Mouse (Mus musculus) liver, postnatal 0 days (tissue): ENCODE results near the gene Pde7b. TPM values are rescaled to one million over a fixed set of nuclear protein-coding genes. Genes with fewer than 3 reads are reported as not detected.

Experiments
- ATAC-seq: fragments of 200-750 bp; cut with Nextera tagmentation; 2 replicates; pipeline ENCODE4 v1.8.0; 2017; ENCODE audit warnings: mild to moderate bottlenecking, moderate library complexity
- DNase-seq: peaks from one replicate; pipeline ENCODE4 v3.0.0-alpha.2; 2016
- H3K27ac ChIP-seq: fragments of 300-500 bp; sonication (generic); 2 replicates; pipeline ENCODE4 v1.5.1; 2014; ENCODE audit warnings: antibody characterized with exemption, moderate library complexity, mild to moderate bottlenecking, low read depth
- H3K27me3 ChIP-seq: fragments of 300-500 bp; sonication (generic); 2 replicates; pipeline ENCODE4 v1.6.1; 2014; ENCODE audit warnings: low read length, control low read depth, mixed read lengths; ENCODE audit not compliant: insufficient read depth
- H3K36me3 ChIP-seq: fragments of 300-500 bp; sonication (generic); replicated peaks from 2 replicates; pipeline ENCODE4 v1.6.1; 2014; ENCODE audit warnings: mild to moderate bottlenecking, control low read depth, low read length, moderate library complexity, mixed read lengths; ENCODE audit not compliant: insufficient read depth
- H3K4me1 ChIP-seq: fragments of 300-500 bp; sonication (generic); 2 replicates; pipeline ENCODE4 v1.6.1; 2014; ENCODE audit warnings: antibody characterized with exemption, mild to moderate bottlenecking, control low read depth; ENCODE audit not compliant: insufficient read depth
- H3K4me2 ChIP-seq: fragments of 300-500 bp; sonication (generic); 2 replicates; pipeline ENCODE4 v1.6.1; 2014; ENCODE audit warnings: low read depth, mild to moderate bottlenecking, low read length, moderate library complexity, mixed read lengths
- H3K4me3 ChIP-seq: fragments of 300-500 bp; sonication (generic); 2 replicates; pipeline ENCODE4 v1.5.1; 2014; ENCODE audit warnings: low read depth, low read length
- H3K9ac ChIP-seq: fragments of 300-500 bp; sonication (generic); replicated peaks from 2 replicates; pipeline ENCODE4 v1.6.1; 2014; ENCODE audit warnings: mild to moderate bottlenecking, moderate library complexity
- H3K9me3 ChIP-seq: fragments of 300-500 bp; sonication (generic); 2 replicates; pipeline ENCODE4 v1.6.1; 2016; ENCODE audit warnings: mild to moderate bottlenecking, control low read depth, low read length, mixed read lengths
- CTCF ChIP-seq: sonication (generic); IDR thresholded peaks from 2 replicates; pipeline ENCODE4 v1.5.1; 2016; ENCODE audit warnings: antibody characterized with exemption, low read depth
- EP300 ChIP-seq: IDR thresholded peaks from 2 replicates; pipeline ENCODE4 v1.6.1; 2016; ENCODE audit warnings: antibody characterized with exemption, low read depth, mild to moderate bottlenecking
- WGBS: fragments of 180-500 bp; shearing (Covaris S2); extraction: QIAGEN DNeasy Blood & Tissue Kit; methylation state at CpG from one replicate; pipeline ENCODE4 v1.1.7; 2014; ENCODE audit not compliant: insufficient replicate concordance; 5-methylcytosine and 5-hydroxymethylcytosine counted together
- polyA plus RNA-seq: library from polyadenylated mRNA; unstranded; fragments of >200 nt; fragmentation: Nextera tagmentation; extraction: Ambion mirVana; gene quantifications from 2 replicates; pipeline ENCODE4 v1.2.1, GENCODE M21; 2015

Pde7b gene
- polyA plus RNA-seq, 1 experiment from 2014 or later = 0.66 TPM

GRCm38 (mm10) chr10:20662951-20663350 is 61.9 kb downstream of the Pde7b start:
- H3K4me3 ChIP-seq = no peak overlapping the region
- H3K27ac ChIP-seq = no peak overlapping the region
- H3K4me2 ChIP-seq = no peak overlapping the region
- 39% methylated on average over 7 of the region's 7 CpGs for WGBS
- no peak overlapping the region for H3K9ac ChIP-seq
- ATAC-seq = no peak
- no peaks in the 10 kb centered on the region for H3K9me3 ChIP-seq
- no peak for TF ChIP-seq CTCF
- no peak for TF ChIP-seq EP300
- no peaks in the 10 kb centered on the region for H3K27me3 ChIP-seq
- no peaks in the 10 kb centered on the region for H3K4me1 ChIP-seq
- H3K36me3 ChIP-seq = no peaks in the 10 kb centered on the region
- peak; percentile 28 for DNase-seq

GRCm38 (mm10) chr10:20661684-20662083 is 63.2 kb downstream of the Pde7b start:
- Histone ChIP-seq H3K27me3 (no peaks in the 10 kb centered on the region), H3K4me2 (no peak overlapping the region), H3K36me3 (no peaks in the 10 kb centered on the region), H3K4me1 (no peaks in the 10 kb centered on the region), H3K4me3 (no peak overlapping the region), H3K27ac (no peak overlapping the region), H3K9me3 (no peaks in the 10 kb centered on the region), H3K9ac (no peak overlapping the region)
- ATAC-seq (no peak), DNase-seq (no peak)
- no peak for TF ChIP-seq CTCF
- no peak for TF ChIP-seq EP300
- WGBS = 85% methylated on average over 5 of the region's 5 CpGs

- Histone ChIP-seq H3K27me3 (no peaks in the 10 kb centered on the region), H3K36me3 (no peaks in the 10 kb centered on the region), H3K4me1 (no peaks in the 10 kb centered on the region), H3K4me3 (no peak overlapping the region), H3K27ac (no peak overlapping the region), H3K4me2 (no peak overlapping the region), H3K9ac (no peak overlapping the region), H3K9me3 (no peaks in the 10 kb centered on the region)
- ATAC-seq (no peak), DNase-seq (no peak)
- TF ChIP-seq CTCF = no peak
- TF ChIP-seq EP300 = no peak
- WGBS = 59% methylated on average over 4 of the region's 4 CpGs
Observed at GRCm38 (mm10) chr10:20659718-20660117, 65.2 kb downstream of the Pde7b start.

- no peak for ATAC-seq
- no peak overlapping the region for H3K4me3 ChIP-seq
- TF ChIP-seq EP300 (no peak), CTCF (no peak)
Observed at GRCm38 (mm10) chr10:20659268-20659667, 65.6 kb downstream of the Pde7b start.

GRCm38 (mm10) chr10:20658716-20659115 is 66.2 kb downstream of the Pde7b start:
- DNase-seq = no peak
- Histone ChIP-seq H3K9ac (no peak overlapping the region), H3K4me2 (no peak overlapping the region), H3K4me1 (no peaks in the 10 kb centered on the region), H3K4me3 (no peak overlapping the region), H3K27ac (no peak overlapping the region), H3K9me3 (no peaks in the 10 kb centered on the region), H3K36me3 (no peaks in the 10 kb centered on the region), H3K27me3 (no peaks in the 10 kb centered on the region)
- 82% methylated on average over 7 of the region's 7 CpGs for WGBS
- TF ChIP-seq EP300 (no peak), CTCF (no peak)
- ATAC-seq = no peak

More at GRCm38 (mm10) chr10:20659268-20659667, 65.6 kb downstream of the Pde7b start:
- Histone ChIP-seq H3K4me1 (no peaks in the 10 kb centered on the region), H3K9ac (no peak overlapping the region), H3K4me2 (no peak overlapping the region), H3K27ac (no peak overlapping the region), H3K27me3 (no peaks in the 10 kb centered on the region), H3K9me3 (no peaks in the 10 kb centered on the region), H3K36me3 (no peaks in the 10 kb centered on the region)
- 80% methylated on average over 7 of the region's 7 CpGs for WGBS
- DNase-seq = no peak

GRCm38 (mm10) chr10:20657316-20658081 is 67.4 kb downstream of the Pde7b start:
- H3K9ac ChIP-seq = no peak overlapping the region
- ATAC-seq = no peak
- no peak overlapping the region for H3K27ac ChIP-seq
- H3K4me1 ChIP-seq = no peaks in the 10 kb centered on the region
- no peak for TF ChIP-seq CTCF
- WGBS = 78% methylated on average over 12 of the region's 12 CpGs
- no peak overlapping the region for H3K4me2 ChIP-seq
- DNase-seq = no peak
- no peaks in the 10 kb centered on the region for H3K27me3 ChIP-seq
- H3K9me3 ChIP-seq = no peaks in the 10 kb centered on the region
- no peaks in the 10 kb centered on the region for H3K36me3 ChIP-seq
- no peak overlapping the region for H3K4me3 ChIP-seq
